Mouse (Mus musculus): Measurements from ENCODE around the gene Slc39a13. TPM values are rescaled to one million over a fixed set of nuclear protein-coding genes. Genes with fewer than 3 reads are reported as not detected.

Gene Slc39a13
- polyA plus RNA-seq, 1 experiment from 2014 or later, result 42.5 TPM

DNA sequence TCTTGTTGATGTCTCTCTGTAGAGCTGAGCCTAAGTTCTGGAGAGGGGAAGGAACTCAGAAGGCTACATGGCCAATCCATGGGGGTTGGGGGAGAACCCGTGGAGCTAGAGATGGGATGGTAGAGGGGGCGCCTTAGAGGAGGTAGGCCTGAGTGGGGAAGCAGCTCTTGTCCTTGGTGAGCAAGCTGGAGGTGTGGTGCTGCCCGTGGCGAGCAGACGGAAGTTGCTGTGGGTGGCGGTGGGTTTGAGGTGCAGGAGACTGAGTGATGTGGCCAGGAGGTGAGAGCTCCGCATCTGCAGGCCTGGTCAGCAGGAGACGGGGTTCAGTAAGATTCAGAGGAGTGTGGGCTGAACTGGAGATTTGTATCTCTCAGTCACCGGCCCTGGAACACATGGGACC, 17.2 kb upstream of the Slc39a13 start:
- ATAC-seq (ENCODE audit: insufficient number of reproducible peaks, low FRiP score), result no peak
- H3K4me3 ChIP-seq, result no peak overlapping the region
- WGBS, result 80% methylated on average over 9 of the region's 9 CpGs
- no peaks in the 10 kb centered on the region for H3K4me1 ChIP-seq (replicated peaks)
- no peaks in the 10 kb centered on the region for H3K9me3 ChIP-seq (replicated peaks)
- no peak overlapping the region for H3K27ac ChIP-seq (ENCODE audit: poor library complexity, severe bottlenecking)
- no peak overlapping the region for H3K4me2 ChIP-seq
- H3K9ac ChIP-seq, result no peak overlapping the region
- H3K27me3 ChIP-seq (replicated peaks), result no peaks in the 10 kb centered on the region
- H3K36me3 ChIP-seq, result no peaks in the 10 kb centered on the region

DNA sequence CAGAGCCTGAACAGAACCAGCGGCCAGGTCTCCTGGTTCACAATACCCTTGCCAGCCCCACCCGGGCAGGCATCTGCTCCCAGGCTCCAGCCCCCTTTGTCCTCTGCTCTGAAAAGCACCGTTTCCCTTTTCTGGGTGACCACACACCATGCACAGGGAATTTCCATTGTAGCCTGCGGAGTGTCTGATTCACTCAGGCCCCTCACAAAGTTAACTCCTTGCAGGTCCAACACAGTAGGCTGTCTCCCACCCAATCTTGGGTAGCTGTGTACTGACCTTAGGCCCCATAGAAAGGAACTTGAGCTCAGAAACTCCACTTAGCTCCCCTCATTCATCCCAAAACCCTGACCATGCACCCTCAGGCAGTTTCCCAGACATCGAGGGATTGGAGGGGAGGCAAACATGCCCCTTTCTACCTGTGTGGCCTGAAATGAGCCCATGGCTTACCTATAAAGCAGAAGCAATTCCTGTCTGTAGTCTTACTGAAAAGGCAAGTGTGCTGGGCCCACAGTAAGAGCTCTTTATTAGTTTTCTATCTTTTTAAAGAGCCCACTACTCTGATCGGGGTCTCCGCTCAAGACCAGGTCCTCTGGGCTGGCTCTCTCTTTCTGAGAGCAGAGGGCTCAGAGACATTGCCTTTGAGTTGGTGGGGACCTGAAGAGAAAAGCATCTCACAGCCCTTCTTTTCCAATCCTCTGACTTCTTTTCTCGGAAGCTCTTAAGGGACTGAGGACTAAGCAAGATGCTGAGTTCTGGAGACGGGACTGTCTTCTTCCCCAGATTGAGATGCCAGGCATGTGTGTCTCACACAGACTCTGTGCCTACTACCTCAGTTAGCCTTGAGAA, 16.4 kb upstream of the Slc39a13 start:
- no peak overlapping the region for H3K4me2 ChIP-seq
- WGBS, result 72% methylated on average over 9 of the region's 9 CpGs
- H3K9ac ChIP-seq, result no peak overlapping the region
- no peak for ATAC-seq (ENCODE audit: insufficient number of reproducible peaks, low FRiP score)
- H3K4me3 ChIP-seq, result no peak overlapping the region
- no peaks in the 10 kb centered on the region for H3K4me1 ChIP-seq (replicated peaks)
- H3K27ac ChIP-seq (ENCODE audit: poor library complexity, severe bottlenecking), result no peak overlapping the region
- H3K27me3 ChIP-seq (replicated peaks), result no peaks in the 10 kb centered on the region
- no peaks in the 10 kb centered on the region for H3K36me3 ChIP-seq
- H3K9me3 ChIP-seq (replicated peaks), result no peaks in the 10 kb centered on the region

DNA sequence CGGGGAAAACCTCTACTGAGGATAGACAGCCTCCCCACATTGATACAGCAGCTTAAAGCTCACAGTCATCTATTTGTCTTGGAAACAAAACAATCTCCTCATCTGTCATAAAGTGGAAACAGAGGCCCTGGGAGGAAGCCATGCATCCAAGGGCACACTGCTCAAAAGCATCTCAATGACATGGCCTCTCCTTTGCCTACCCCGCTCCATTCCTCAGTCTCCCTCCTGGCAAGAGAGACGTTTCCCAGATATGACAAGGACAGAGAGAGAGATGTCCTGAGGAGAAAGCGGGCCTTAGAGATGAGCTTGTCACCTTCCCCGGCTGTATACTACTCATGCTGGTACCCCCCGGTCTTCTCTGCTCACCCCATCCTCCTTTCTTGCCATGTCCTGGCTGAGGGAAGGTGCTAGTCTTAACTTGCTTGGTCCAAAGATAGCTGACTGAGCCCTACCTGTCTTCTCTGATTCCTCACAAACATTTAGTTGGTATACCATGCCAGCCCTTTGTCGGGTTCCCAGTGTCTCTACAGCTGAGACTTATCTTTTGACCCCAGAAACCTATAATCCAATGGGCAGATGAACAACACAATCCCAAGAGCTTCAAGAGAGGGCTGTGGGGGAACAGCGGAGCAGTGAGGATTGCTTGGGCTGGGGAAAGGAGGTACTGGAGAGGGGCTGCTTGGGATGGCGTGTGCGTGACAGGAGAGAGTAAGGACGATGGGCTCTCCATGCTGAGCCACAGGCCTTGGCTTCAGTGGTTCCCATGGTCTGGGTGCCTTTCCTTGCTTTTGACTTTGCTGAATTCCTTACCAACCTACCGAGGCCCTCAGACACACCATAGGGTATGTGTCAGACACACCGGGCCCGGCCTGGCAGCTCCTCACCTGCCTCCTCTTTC, 15.5 kb upstream of the Slc39a13 start:
- no peak for ATAC-seq (ENCODE audit: insufficient number of reproducible peaks, low FRiP score)
- WGBS, result 86% methylated on average over 14 of the region's 14 CpGs

DNA sequence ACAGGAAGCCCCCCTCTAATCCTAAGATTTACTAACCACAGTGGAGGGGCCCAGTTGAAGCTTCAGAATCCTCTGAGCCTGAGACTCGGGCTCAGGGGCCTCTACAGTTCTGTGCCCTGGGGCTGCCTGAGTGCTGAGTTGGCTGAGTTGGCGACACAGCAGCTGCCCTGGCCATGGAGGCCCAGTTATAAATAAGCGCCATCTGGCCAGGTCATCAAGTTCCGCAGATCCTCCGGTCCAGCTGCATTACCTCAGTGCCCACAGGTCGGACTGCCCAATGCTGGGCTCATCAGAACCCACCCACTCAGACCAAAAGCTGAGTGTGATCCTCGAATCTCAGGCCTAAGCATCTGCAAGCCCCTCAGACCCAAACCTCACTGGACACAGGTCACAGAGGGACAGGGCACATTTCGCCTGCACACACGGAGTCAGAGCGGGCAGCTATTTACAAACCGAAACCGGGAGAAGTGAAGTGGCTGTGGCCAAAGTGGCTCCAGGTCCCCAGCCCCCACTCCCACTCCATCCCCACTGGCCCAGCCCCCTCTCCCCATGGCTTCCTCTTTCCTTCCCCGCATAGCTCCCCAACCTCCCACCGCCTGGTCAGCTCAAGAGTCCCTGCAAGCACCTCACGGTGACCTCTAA, 14.1 kb upstream of the Slc39a13 start:
- no peaks in the 10 kb centered on the region for H3K9me3 ChIP-seq (replicated peaks)
- H3K27me3 ChIP-seq (replicated peaks), result no peaks in the 10 kb centered on the region
- H3K36me3 ChIP-seq, result no peaks in the 10 kb centered on the region
- WGBS, result 76% methylated on average over 15 of the region's 15 CpGs
- no peak overlapping the region for H3K9ac ChIP-seq
- H3K4me3 ChIP-seq, result no peak overlapping the region
- no peak overlapping the region for H3K4me2 ChIP-seq
- no peak for ATAC-seq (ENCODE audit: insufficient number of reproducible peaks, low FRiP score)
- H3K27ac ChIP-seq (ENCODE audit: poor library complexity, severe bottlenecking), result no peak overlapping the region
- 0 out of 2 replicates have a peak, but pooled peaks cover under 1% of the 10 kb centered on the region for H3K4me1 ChIP-seq (replicated peaks)

More for the DNA sequence above, 15.5 kb upstream of the Slc39a13 start:
- no peaks in the 10 kb centered on the region for H3K27me3 ChIP-seq (replicated peaks)
- no peaks in the 10 kb centered on the region for H3K36me3 ChIP-seq
- no peak overlapping the region for H3K9ac ChIP-seq
- H3K4me3 ChIP-seq, result no peak overlapping the region
- H3K27ac ChIP-seq (ENCODE audit: poor library complexity, severe bottlenecking), result no peak overlapping the region
- H3K4me1 ChIP-seq (replicated peaks), result no peaks in the 10 kb centered on the region
- no peaks in the 10 kb centered on the region for H3K9me3 ChIP-seq (replicated peaks)
- H3K4me2 ChIP-seq, result no peak overlapping the region

DNA sequence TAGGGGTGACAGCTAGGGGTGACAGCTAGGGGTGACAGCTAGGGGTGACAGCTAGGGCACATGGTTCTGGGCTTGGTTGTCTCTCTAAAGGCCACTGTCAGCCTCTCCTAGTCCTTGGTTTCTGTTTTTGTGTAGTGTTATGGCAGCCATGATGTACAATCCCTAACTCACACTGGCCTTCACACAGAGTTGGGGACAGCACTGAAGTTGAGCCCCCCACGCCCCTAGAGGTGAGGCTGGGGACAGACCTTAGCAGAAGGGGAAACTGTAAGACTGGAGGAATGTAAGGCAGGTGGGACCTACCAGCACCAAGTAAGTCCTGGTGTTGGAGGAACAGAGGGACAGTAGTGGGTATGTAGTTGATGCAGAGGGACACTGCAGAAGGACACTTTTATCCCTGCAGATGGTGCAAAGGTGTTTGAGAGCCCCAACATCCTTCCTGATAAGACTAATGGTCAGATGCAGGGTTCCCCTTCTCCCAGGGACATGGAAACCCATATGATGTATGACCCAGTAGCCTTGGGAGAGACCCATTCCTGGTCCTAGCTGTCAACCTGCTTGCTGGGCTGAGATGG, 13.2 kb upstream of the Slc39a13 start:
- Histone ChIP-seq H3K27me3 (replicated peaks) (no peaks in the 10 kb centered on the region), H3K4me2 (no peak overlapping the region), H3K4me1 (replicated peaks) (peaks cover 6% of the 10 kb centered on the region; the same call in 1 of the 2 replicates), H3K4me3 (no peak overlapping the region), H3K36me3 (no peaks in the 10 kb centered on the region), H3K27ac (ENCODE audit: poor library complexity, severe bottlenecking) (no peak overlapping the region), H3K9ac (no peak overlapping the region), H3K9me3 (replicated peaks) (no peaks in the 10 kb centered on the region)
- WGBS, result 58% methylated on average over 1 of the region's 1 CpGs
- no peak for ATAC-seq (ENCODE audit: insufficient number of reproducible peaks, low FRiP score)

DNA sequence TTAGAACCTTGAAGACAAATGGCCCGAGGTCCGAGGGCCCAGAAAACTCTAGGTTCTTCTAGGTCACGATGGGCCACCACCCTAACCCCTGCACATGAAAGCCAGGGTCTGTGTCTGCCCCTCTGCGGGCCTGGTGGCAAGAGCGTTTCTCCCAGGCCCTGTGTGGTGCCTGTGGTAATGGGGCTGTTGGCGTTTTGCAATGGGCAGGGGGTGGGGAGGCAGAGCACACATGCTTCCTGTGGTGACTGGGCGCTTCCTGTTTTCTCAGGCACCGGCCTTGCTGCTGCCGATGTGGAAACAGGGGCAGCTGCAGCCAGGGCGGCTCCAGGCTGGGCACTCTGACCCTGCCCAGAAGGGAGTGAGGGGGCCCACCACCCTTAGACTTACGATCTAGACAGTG, 12.6 kb upstream of the Slc39a13 start:
- Histone ChIP-seq H3K27ac (ENCODE audit: poor library complexity, severe bottlenecking) (no peak overlapping the region), H3K9ac (no peak overlapping the region), H3K4me1 (replicated peaks) (peaks cover 6% of the 10 kb centered on the region; the same call in 1 of the 2 replicates), H3K9me3 (replicated peaks) (no peaks in the 10 kb centered on the region), H3K4me2 (no peak overlapping the region), H3K4me3 (no peak overlapping the region), H3K36me3 (no peaks in the 10 kb centered on the region), H3K27me3 (replicated peaks) (no peaks in the 10 kb centered on the region)
- peak; percentile 42 for ATAC-seq (ENCODE audit: insufficient number of reproducible peaks, low FRiP score)
- WGBS, result 54% methylated on average over 11 of the region's 11 CpGs

DNA sequence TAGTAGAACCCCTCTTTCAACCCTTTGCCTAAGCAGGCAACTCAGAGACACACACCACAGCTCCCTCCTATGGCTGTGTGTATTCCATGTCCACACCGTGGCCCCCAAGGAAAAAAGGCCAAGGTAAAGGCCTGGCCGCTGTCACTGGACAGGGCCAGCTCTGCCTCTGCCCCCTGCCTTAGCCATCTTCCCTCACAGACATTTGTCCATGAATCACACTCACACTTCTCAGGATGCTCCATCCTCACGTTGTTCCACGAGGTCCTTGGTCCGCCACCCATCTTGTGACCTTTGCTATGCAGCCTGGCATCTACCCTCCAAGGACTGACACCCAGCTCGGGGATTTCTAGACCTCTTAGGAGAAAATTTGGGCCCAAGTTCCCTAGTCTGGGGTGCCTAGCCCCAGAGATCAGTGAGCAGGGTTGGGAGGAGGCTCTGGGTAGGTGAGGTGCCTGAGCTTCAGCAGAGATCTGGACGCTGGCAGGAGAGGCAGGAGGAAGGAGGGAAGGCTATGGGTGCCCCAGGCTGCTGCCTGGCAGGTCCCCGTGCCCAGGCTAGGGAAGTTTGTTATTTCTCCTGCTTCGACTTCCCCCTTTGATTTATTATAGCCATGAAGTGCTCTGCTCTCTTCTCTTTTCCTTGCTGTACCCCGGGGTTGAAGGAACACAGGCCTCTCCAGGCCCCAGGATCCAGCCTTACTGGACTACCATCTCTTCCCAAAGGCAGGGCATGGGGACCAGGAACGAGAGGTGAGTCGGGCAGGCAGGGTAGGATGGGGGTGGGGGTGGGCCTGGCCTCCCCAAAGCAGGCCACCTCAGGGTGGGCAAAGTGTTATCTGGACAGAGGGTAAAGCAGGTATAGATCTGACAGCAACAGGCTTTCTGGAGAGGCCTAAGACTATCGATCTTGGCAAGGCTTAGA, 11.8 kb upstream of the Slc39a13 start, which contains the start of gene Spi1:
Gene Spi1 (plus strand): TSS at position 616 of the 921 bp plus-strand sequence.
- H3K4me2 ChIP-seq, result no peak within 1 kb of the TSS
- no peak within 1 kb of the TSS for H3K27ac ChIP-seq (ENCODE audit: poor library complexity, severe bottlenecking)
- H3K9me3 ChIP-seq (replicated peaks), result no peaks in the 10 kb centered on the region
- no peak within 1 kb of the TSS for H3K4me3 ChIP-seq
- peaks cover 6% of the 10 kb centered on the region; the same call in 1 of the 2 replicates for H3K4me1 ChIP-seq (replicated peaks)
- no peak for ATAC-seq (ENCODE audit: insufficient number of reproducible peaks, low FRiP score)
- 0 out of 2 replicates have a peak within 1 kb of the TSS, but pooled peaks have one; percentile 22 for H3K9ac ChIP-seq
- H3K27me3 ChIP-seq (replicated peaks), result no peaks in the 10 kb centered on the region
- 81% methylated on average over 13 of the region's 13 CpGs for WGBS
- no peaks in the 10 kb centered on the region for H3K36me3 ChIP-seq

DNA sequence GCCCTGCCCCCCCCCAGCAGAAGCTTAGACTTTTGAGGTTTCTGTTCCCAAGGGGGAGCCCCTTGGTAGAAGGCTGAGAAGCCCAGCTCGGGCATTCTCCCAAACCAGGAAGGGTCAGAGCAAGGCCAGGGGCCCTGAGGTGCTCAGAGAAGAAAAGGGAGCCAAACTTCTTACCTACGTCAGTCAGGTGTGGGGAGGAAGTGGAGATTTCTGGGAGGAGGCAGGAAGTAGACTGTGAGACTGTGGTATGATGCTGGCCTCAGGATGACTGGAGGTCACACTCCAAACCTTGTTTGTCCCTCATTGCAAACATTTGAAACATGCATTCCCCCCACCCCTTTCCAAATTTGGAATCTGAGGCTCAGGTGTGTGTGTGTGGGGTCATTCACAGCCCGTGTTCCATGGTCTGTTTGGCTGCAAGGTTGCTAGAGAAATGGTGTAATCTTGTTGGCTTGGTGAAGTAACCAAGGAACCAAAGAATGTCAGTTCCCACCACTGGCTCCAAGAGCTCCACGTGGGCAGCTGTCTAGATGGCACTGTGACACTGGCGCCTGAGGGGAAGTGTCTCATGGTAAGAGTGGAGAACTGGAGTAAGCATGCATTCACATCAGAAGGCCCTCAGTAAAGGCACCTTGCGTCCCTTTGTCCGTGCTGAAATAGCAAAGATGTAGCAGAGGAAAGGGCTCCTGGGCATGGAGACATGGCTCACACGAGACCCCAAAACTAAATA, 10.7 kb upstream of the Slc39a13 start:
- Histone ChIP-seq H3K27ac (ENCODE audit: poor library complexity, severe bottlenecking) (no peak overlapping the region), H3K27me3 (replicated peaks) (no peaks in the 10 kb centered on the region), H3K4me2 (no peak overlapping the region), H3K9me3 (replicated peaks) (no peaks in the 10 kb centered on the region), H3K4me1 (replicated peaks) (peaks cover 6% of the 10 kb centered on the region; the same call in 1 of the 2 replicates), H3K36me3 (no peaks in the 10 kb centered on the region), H3K9ac (no peak overlapping the region), H3K4me3 (no peak overlapping the region)
- WGBS, result 76% methylated on average over 8 of the region's 8 CpGs
- ATAC-seq (ENCODE audit: insufficient number of reproducible peaks, low FRiP score), result no peak

DNA sequence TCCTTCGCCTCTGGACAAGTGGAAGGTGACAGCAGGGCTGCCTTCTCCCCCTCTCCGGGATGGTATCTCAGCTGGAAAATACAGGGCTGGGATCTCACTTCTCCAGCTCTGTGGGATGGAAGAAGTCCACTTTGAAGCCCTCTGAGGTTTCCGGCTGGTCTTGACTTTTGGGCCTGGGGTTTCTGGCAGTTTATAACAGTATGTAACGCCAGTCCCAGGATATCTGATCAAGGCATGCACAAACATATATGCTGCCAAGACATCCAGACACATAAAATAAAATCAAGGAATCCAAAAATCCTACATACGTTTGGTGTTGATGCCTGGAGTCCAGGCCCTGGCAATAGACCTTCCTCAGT, 8.8 kb upstream of the Slc39a13 start:
- Histone ChIP-seq H3K4me3 (peak overlapping the region; percentile 64), H3K27me3 (replicated peaks) (no peaks in the 10 kb centered on the region), H3K27ac (ENCODE audit: poor library complexity, severe bottlenecking) (no peak overlapping the region), H3K36me3 (no peaks in the 10 kb centered on the region), H3K9me3 (replicated peaks) (no peaks in the 10 kb centered on the region), H3K4me1 (replicated peaks) (peaks cover 6% of the 10 kb centered on the region; the same call in 1 of the 2 replicates), H3K9ac (peak overlapping the region; percentile 80), H3K4me2 (peak overlapping the region; percentile 95)
- ATAC-seq (ENCODE audit: insufficient number of reproducible peaks, low FRiP score), result no peak
- 23% methylated on average over 5 of the region's 5 CpGs for WGBS
